Mouse (Mus musculus) brown adipose tissue, adult 24 weeks (tissue): Measurements from ENCODE around the gene Pdgfc. TPM values are rescaled to one million over a fixed set of nuclear protein-coding genes. Genes with fewer than 3 reads are reported as not detected.

Experiments
- H3K27ac ChIP-seq: fragments of 200-500 bp; replicated peaks from 2 replicates; pipeline ENCODE4 v1.5.1; 2012; ENCODE audit warnings: low read depth, mild to moderate bottlenecking, low read length
- H3K4me1 ChIP-seq: fragments of 200-500 bp; 2 replicates; pipeline ENCODE4 v1.6.1; 2012; ENCODE audit warnings: low read length, mixed read lengths; ENCODE audit not compliant: control insufficient read depth, insufficient read depth, insufficient read length
- H3K4me3 ChIP-seq: fragments of 200-500 bp; 2 replicates; pipeline ENCODE4 v1.5.1; 2012; ENCODE audit warnings: low read depth, mild to moderate bottlenecking, low read length, moderate library complexity; ENCODE audit not compliant: insufficient read depth
- polyA plus RNA-seq: library from polyadenylated mRNA; stranded (reverse); fragments of >200 nt; gene quantifications from 2 replicates; pipeline ENCODE4 v1.2.4, GENCODE M21; 2012; ENCODE audit not compliant: missing spikeins, insufficient read depth, insufficient read length

Pdgfc gene
- polyA plus RNA-seq, 1 experiment = 3.1 TPM

DNA sequence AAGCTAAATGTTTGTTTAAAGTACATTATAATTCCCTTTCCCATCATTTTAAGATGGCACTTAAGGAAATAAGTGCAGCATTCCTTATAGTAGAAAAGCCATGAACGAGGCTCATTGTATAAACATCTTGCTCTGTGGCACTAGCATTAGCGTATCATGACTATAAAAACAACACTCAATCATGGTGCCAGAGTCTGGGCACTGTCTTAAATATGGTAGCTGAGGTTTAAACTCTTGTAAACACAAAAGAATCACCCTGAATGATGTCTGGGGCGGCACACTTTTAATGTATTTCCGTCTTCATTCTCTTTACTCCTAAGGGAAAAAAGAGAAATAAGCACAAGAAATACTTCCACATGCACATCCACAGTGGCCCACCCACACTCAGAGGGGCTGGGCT is 192.1 kb downstream of the Pdgfc start:
- Histone ChIP-seq H3K27ac (no peak overlapping the region), H3K4me3 (no peak overlapping the region), H3K4me1 (no peaks in the 10 kb centered on the region)

GRCm38 (mm10) chr3:81242697-81243590 is 206.7 kb downstream of the Pdgfc start:
- H3K4me3 ChIP-seq = no peak overlapping the region

GRCm38 (mm10) chr3:81243591-81243990 is 207.4 kb downstream of the Pdgfc start:
- no peak overlapping the region for H3K27ac ChIP-seq
- H3K4me3 ChIP-seq = no peak overlapping the region

More at GRCm38 (mm10) chr3:81242697-81243590, 206.7 kb downstream of the Pdgfc start:
- Histone ChIP-seq H3K4me1 (no peaks in the 10 kb centered on the region), H3K27ac (no peak overlapping the region)

DNA sequence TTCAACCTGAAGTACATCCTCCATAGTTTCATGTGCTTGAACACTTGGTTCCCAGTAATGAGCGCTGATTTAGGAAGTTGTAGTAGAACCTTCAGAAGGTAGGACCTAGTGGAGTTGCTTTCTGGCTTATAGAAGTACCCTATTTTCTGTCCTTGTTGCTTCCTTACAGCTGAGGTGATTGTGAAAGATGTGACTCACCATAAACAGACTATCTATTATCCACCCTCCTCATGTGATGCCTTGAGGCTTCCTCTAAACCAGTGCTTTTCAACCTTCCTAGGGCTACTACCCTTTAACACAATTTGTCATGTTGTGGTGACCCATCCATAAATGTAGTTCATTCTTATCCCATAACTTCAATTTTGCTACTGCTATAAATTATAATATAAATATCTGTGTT is 226.6 kb downstream of the Pdgfc start:
- no peak overlapping the region for H3K4me3 ChIP-seq
- H3K4me1 ChIP-seq = no peaks in the 10 kb centered on the region
- H3K27ac ChIP-seq = no peak overlapping the region

More at GRCm38 (mm10) chr3:81243591-81243990, 207.4 kb downstream of the Pdgfc start:
- H3K4me1 ChIP-seq = no peaks in the 10 kb centered on the region

Other genes with a start within 250 kb of the Pdgfc start
- not detected in 2 replicates for gene Gria2, start 233.6 kb upstream of the Pdgfc start, polyA plus RNA-seq
- gene Glrb, start 122.8 kb upstream of the Pdgfc start, polyA plus RNA-seq = not detected in 2 replicates